Mouse (Mus musculus): Measurements from ENCODE around the gene Cdc42ep2. TPM values are rescaled to one million over a fixed set of nuclear protein-coding genes. Genes with fewer than 3 reads are reported as not detected.
A peak's percentile ranks its signal among the peaks of the same experiment; 100 is the strongest.

The Cdc42ep2 gene
- polyA plus RNA-seq, 1 experiment from 2014 or later, result 8.9 TPM

- H3K9ac ChIP-seq, result peak overlapping the region; percentile 94
- H3K36me3 ChIP-seq, result peaks cover 47% of the 10 kb centered on the region
- peaks cover 48% of the 10 kb centered on the region for H3K4me1 ChIP-seq
- H3K9me3 ChIP-seq, result no peaks in the 10 kb centered on the region
- ATAC-seq (ENCODE audit: extremely low read depth, insufficient number of reproducible peaks, low FRiP score, low TSS enrichment), result no peak
- H3K27ac ChIP-seq (replicated peaks), result 0 out of 2 replicates have a peak overlapping the region, but pooled peaks have one; percentile 91
- H3K4me3 ChIP-seq, result no peak overlapping the region
- no peak overlapping the region for H3K4me2 ChIP-seq
- no peaks in the 10 kb centered on the region for H3K27me3 ChIP-seq (replicated peaks)
- 74% methylated on average over 4 of the region's 4 CpGs for WGBS
These were observed 52.1 kb downstream of the Cdc42ep2 start for GRCm38 (mm10) chr19:5872528-5872927.

GRCm38 (mm10) chr19:5871683-5872082, 52.9 kb downstream of the Cdc42ep2 start:
- Histone ChIP-seq H3K4me3 (peak overlapping the region; percentile 20), H3K4me1 (peaks cover 48% of the 10 kb centered on the region), H3K27me3 (replicated peaks) (no peaks in the 10 kb centered on the region), H3K36me3 (peaks cover 56% of the 10 kb centered on the region), H3K27ac (replicated peaks) (peak overlapping the region; percentile 91), H3K9ac (peak overlapping the region; percentile 72), H3K9me3 (no peaks in the 10 kb centered on the region), H3K4me2 (peak overlapping the region; percentile 57)
- 46% methylated on average over 6 of the region's 6 CpGs for WGBS
- ATAC-seq (ENCODE audit: extremely low read depth, insufficient number of reproducible peaks, low FRiP score, low TSS enrichment), result no peak

GRCm38 (mm10) chr19:5871273-5871672, 53.3 kb downstream of the Cdc42ep2 start:
- Histone ChIP-seq H3K4me2 (peak overlapping the region; percentile 57), H3K9me3 (no peaks in the 10 kb centered on the region), H3K9ac (peak overlapping the region; percentile 72), H3K4me3 (peak overlapping the region; percentile 20), H3K27ac (replicated peaks) (peak overlapping the region; percentile 91), H3K36me3 (peaks cover 60% of the 10 kb centered on the region), H3K27me3 (replicated peaks) (no peaks in the 10 kb centered on the region), H3K4me1 (peaks cover 48% of the 10 kb centered on the region)
- 7% methylated on average over 7 of the region's 7 CpGs for WGBS
- peak; percentile 24; the same call in 1 of the 2 replicates for ATAC-seq (ENCODE audit: extremely low read depth, insufficient number of reproducible peaks, low FRiP score, low TSS enrichment)

GRCm38 (mm10) chr19:5868096-5868495, 56.5 kb downstream of the Cdc42ep2 start:
- H3K27me3 ChIP-seq (replicated peaks), result no peaks in the 10 kb centered on the region
- H3K4me2 ChIP-seq, result no peak overlapping the region
- H3K4me1 ChIP-seq, result peaks cover 42% of the 10 kb centered on the region
- WGBS, result 76% methylated on average over 6 of the region's 6 CpGs
- H3K4me3 ChIP-seq, result no peak overlapping the region
- H3K9me3 ChIP-seq, result no peaks in the 10 kb centered on the region
- no peak overlapping the region for H3K9ac ChIP-seq
- ATAC-seq (ENCODE audit: extremely low read depth, insufficient number of reproducible peaks, low FRiP score, low TSS enrichment), result no peak
- H3K27ac ChIP-seq (replicated peaks), result no peak overlapping the region
- H3K36me3 ChIP-seq, result peaks cover 87% of the 10 kb centered on the region

Other genes starting within 250 kb of the Cdc42ep2 start
- gene Map3k11, start 236.1 kb downstream of the Cdc42ep2 start, polyA plus RNA-seq (2015; fragmentation: Nextera tagmentation; extraction: Ambion mirVana), result 23.2 and 24.0 TPM in 2 replicates
- 13.6 and 14.9 TPM in 2 replicates for gene Pcnx3, start 235.9 kb downstream of the Cdc42ep2 start, polyA plus RNA-seq (2015; fragmentation: Nextera tagmentation; extraction: Ambion mirVana)
- 0.29 TPM in 1 of 2 replicates, not detected in the other for gene Kcnk7, start 220.4 kb downstream of the Cdc42ep2 start, polyA plus RNA-seq (2015; fragmentation: Nextera tagmentation; extraction: Ambion mirVana)
- gene Ehbp1l1, start 198.5 kb downstream of the Cdc42ep2 start, polyA plus RNA-seq (2015; fragmentation: Nextera tagmentation; extraction: Ambion mirVana), result 85.9 and 96.8 TPM in 2 replicates
- 79.7 and 82.6 TPM in 2 replicates for gene Fam89b, start 195.2 kb downstream of the Cdc42ep2 start, polyA plus RNA-seq (2015; fragmentation: Nextera tagmentation; extraction: Ambion mirVana)
- 22.5 and 24.7 TPM in 2 replicates for gene Ltbp3, start 183.9 kb downstream of the Cdc42ep2 start, polyA plus RNA-seq (2015; fragmentation: Nextera tagmentation; extraction: Ambion mirVana)
- 55.8 and 59.6 TPM in 2 replicates for gene Scyl1, start 153.4 kb downstream of the Cdc42ep2 start, polyA plus RNA-seq (2015; fragmentation: Nextera tagmentation; extraction: Ambion mirVana)
- 27.4 and 29.0 TPM in 2 replicates for gene Frmd8, start 49.5 kb downstream of the Cdc42ep2 start, polyA plus RNA-seq (2015; fragmentation: Nextera tagmentation; extraction: Ambion mirVana)
- 3.7 and 4.2 TPM in 2 replicates for gene Slc25a45, start 47.0 kb downstream of the Cdc42ep2 start, polyA plus RNA-seq (2015; fragmentation: Nextera tagmentation; extraction: Ambion mirVana)
- gene Tigd3, start 30.7 kb downstream of the Cdc42ep2 start, polyA plus RNA-seq (2015; fragmentation: Nextera tagmentation; extraction: Ambion mirVana), result 1.9 and 2.0 TPM in 2 replicates
- gene Dpf2, start 11.8 kb downstream of the Cdc42ep2 start, polyA plus RNA-seq (2015; fragmentation: Nextera tagmentation; extraction: Ambion mirVana), result 98.1 and 104 TPM in 2 replicates
- gene Pola2, start 39.4 kb upstream of the Cdc42ep2 start, polyA plus RNA-seq (2015; fragmentation: Nextera tagmentation; extraction: Ambion mirVana), result 47.2 and 49.5 TPM in 2 replicates
- gene Slc22a20, start 61.3 kb upstream of the Cdc42ep2 start, polyA plus RNA-seq (2015; fragmentation: Nextera tagmentation; extraction: Ambion mirVana), result not detected in 2 replicates
- gene Capn1, start 91.1 kb upstream of the Cdc42ep2 start, polyA plus RNA-seq (2015; fragmentation: Nextera tagmentation; extraction: Ambion mirVana), result 5.3 and 6.0 TPM in 2 replicates
- 17.6 and 18.6 TPM in 2 replicates for gene Syvn1, start 121.8 kb upstream of the Cdc42ep2 start, polyA plus RNA-seq (2015; fragmentation: Nextera tagmentation; extraction: Ambion mirVana)
- 59.8 and 66.3 TPM in 2 replicates for gene Mrpl49, start 133.0 kb upstream of the Cdc42ep2 start, polyA plus RNA-seq (2015; fragmentation: Nextera tagmentation; extraction: Ambion mirVana)
- 467 and 540 TPM in 2 replicates for gene Fau, start 133.0 kb upstream of the Cdc42ep2 start, polyA plus RNA-seq (2015; fragmentation: Nextera tagmentation; extraction: Ambion mirVana)
- gene Znhit2, start 136.4 kb upstream of the Cdc42ep2 start, polyA plus RNA-seq (2015; fragmentation: Nextera tagmentation; extraction: Ambion mirVana), result 21.1 and 23.1 TPM in 2 replicates
- gene Tm7sf2, start 143.6 kb upstream of the Cdc42ep2 start, polyA plus RNA-seq (2015; fragmentation: Nextera tagmentation; extraction: Ambion mirVana), result 7.8 and 8.0 TPM in 2 replicates
- gene Vps51, start 152.4 kb upstream of the Cdc42ep2 start, polyA plus RNA-seq (2015; fragmentation: Nextera tagmentation; extraction: Ambion mirVana), result 48.1 and 48.4 TPM in 2 replicates
- not detected in 2 replicates for gene Tmem262, start 155.2 kb upstream of the Cdc42ep2 start, polyA plus RNA-seq (2015; fragmentation: Nextera tagmentation; extraction: Ambion mirVana)
- gene Gm28374, start 157.4 kb upstream of the Cdc42ep2 start, polyA plus RNA-seq (2015; fragmentation: Nextera tagmentation; extraction: Ambion mirVana), result 0.83 and 0.92 TPM in 2 replicates
- gene Zfpl1, start 160.1 kb upstream of the Cdc42ep2 start, polyA plus RNA-seq (2015; fragmentation: Nextera tagmentation; extraction: Ambion mirVana), result 50.7 and 53.7 TPM in 2 replicates
- gene Cdca5, start 160.2 kb upstream of the Cdc42ep2 start, polyA plus RNA-seq (2015; fragmentation: Nextera tagmentation; extraction: Ambion mirVana), result 27.4 and 27.6 TPM in 2 replicates
- 0.20 and 0.28 TPM in 2 replicates for gene AC131692.1, start 169.6 kb upstream of the Cdc42ep2 start, polyA plus RNA-seq (2015; fragmentation: Nextera tagmentation; extraction: Ambion mirVana)
- gene Naaladl1, start 181.0 kb upstream of the Cdc42ep2 start, polyA plus RNA-seq (2015; fragmentation: Nextera tagmentation; extraction: Ambion mirVana), result 0.09 and 0.24 TPM in 2 replicates
- gene Sac3d1, start 193.8 kb upstream of the Cdc42ep2 start, polyA plus RNA-seq (2015; fragmentation: Nextera tagmentation; extraction: Ambion mirVana), result 30.8 and 33.0 TPM in 2 replicates
- 21.0 and 23.9 TPM in 2 replicates for gene Snx15, start 203.5 kb upstream of the Cdc42ep2 start, polyA plus RNA-seq (2015; fragmentation: Nextera tagmentation; extraction: Ambion mirVana)
- not detected in 2 replicates for gene Batf2, start 216.2 kb upstream of the Cdc42ep2 start, polyA plus RNA-seq (2015; fragmentation: Nextera tagmentation; extraction: Ambion mirVana)
- gene Arl2, start 216.7 kb upstream of the Cdc42ep2 start, polyA plus RNA-seq (2015; fragmentation: Nextera tagmentation; extraction: Ambion mirVana), result 83.0 and 85.6 TPM in 2 replicates